Mouse (Mus musculus): ENCODE results near the gene Rpl6.
"Not testable (repeated sequence)": the region's sequence is repeated elsewhere in the genome, so short reads cannot be mapped to it uniquely, and the experiment has no call there.

Gene Rpl6

GRCm38 (mm10) chr5:121221328-121221850, 17.1 kb downstream of the Rpl6 start:
- in situ Hi-C loops (cut with MboI, MseI), result no loop called here

DNA sequence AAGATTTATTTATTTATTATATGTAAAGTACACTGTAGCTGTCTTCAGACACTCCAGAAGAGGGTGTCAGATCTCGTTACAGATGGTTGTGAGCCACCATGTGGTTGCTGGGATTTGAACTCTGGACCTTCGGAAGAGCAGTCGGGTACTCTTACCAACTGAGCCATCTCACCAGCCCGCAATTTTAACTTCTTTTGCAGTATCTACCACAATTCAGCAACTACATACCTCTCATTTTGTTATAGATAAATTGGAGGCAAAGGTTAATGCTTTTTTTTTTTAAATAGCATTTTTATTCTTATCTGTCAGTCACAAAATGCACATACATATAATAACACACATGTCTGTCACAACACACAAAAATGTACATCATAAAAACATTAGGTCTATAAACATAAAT, 19.7 kb downstream of the Rpl6 start:
- in situ Hi-C loops (cut with MboI, MseI), result not testable (repeated sequence)

- in situ Hi-C loops (cut with MboI, MseI), result no loop called here
Observed at GRCm38 (mm10) chr5:121224856-121225255, 20.6 kb downstream of the Rpl6 start.

DNA sequence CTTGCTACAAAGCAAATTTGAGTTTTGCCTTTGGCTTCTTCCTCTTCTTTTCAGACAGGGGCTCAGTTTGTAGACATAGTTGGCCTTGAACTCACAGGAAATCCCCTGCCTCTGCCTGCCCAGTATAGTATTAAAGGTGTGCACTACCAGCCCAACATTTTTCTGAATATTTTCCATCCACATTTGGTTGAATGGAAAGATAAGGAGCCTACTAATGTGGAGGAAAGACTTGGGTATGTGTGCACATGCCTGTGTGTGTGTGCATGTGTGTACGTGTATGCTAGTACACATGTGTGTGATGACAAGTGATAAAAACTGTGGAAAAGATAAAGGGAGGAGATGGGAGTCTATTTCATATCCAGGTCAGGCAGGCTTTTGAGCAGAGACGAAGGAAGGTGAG, 21.6 kb downstream of the Rpl6 start:
- in situ Hi-C loops (cut with MboI, MseI), result no loop called here

DNA sequence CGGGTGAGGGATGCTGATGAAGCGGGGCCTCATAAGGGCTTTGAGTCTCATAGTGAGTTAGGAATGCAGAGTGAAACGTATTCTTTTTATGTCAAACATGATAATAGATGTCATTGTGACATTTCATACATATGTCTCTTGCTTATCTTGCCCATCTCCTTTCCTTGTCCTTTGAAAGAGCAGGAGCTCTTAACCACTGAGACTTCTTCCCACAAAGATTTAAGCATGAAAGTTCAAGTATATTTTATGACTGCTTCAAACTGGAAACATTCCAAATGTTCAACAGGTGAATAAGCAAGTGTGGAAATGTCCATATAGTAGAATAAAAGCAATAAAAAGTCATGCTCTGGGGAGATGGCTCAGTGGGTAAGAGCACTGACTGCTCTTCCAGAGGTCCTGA, 22.1 kb downstream of the Rpl6 start:
- in situ Hi-C loops (cut with MboI, MseI), result no loop called here

DNA sequence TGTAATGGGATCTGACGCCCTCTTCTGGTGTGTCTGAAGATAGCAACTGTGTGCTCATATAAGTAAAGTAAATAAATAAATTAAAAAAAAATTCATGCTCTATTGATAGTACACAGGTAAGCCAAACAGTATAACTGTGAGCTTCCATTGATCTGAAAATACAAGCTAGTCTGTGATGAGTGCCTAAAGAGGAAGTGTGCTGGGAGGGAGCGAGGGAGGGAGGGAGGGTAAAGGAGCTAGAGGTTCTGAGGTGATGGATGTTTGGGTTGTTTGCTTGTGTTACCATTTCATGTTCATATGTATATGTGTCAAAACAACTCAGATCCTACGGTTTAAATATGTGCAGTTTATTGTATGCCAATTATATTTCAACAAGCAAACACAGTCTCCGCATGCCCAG, 22.6 kb downstream of the Rpl6 start:
- in situ Hi-C loops (cut with MboI, MseI), result no loop called here

DNA sequence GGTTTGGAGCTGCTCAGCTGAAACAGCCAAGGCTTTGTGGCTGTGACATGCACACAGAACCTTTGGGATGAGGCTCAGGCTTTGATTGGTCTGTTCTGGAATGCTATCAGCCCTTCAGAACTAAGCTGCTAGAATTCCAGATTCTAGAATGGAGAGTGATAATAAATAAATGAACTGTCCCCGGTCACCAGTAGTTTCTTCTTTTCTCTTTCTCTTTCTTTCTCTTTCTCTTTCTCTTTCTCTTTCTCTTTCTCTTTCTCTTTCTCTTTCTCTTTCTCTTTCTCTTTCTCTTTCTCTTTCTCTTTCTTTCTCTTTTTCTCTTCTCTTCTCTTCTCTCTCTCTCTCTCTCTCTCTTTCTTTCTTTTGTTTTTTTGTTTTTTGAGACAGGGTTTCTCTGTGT, 23.0 kb downstream of the Rpl6 start:
- in situ Hi-C loops (cut with MboI, MseI), result not testable (repeated sequence)

DNA sequence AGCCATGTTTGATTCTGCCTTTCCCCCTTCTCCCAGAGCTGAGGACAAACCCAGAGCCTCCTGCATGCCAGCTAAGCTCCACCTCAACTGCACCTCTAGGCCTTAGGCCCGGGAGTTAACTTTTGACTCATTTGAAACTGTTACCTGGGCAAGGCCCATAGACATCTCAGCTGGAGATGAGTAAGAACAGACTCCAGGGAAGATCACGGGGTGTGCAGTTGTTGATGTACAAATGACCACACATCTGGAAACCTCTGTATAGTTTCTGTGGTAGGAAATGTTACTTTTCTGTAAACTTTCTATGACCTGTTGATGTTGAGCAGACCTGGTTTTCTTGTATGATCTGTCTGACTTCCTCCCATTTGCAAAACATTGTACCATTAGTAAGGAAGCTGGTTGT, 24.9 kb downstream of the Rpl6 start:
- in situ Hi-C loops (cut with MboI, MseI), result no loop called here

- in situ Hi-C loops (cut with MboI, MseI), result no loop called here
Observed at GRCm38 (mm10) chr5:121230811-121231210, 26.5 kb downstream of the Rpl6 start.

GRCm38 (mm10) chr5:121232789-121233188, 28.5 kb downstream of the Rpl6 start:
- in situ Hi-C loops (cut with MboI, MseI), result no loop called here

DNA sequence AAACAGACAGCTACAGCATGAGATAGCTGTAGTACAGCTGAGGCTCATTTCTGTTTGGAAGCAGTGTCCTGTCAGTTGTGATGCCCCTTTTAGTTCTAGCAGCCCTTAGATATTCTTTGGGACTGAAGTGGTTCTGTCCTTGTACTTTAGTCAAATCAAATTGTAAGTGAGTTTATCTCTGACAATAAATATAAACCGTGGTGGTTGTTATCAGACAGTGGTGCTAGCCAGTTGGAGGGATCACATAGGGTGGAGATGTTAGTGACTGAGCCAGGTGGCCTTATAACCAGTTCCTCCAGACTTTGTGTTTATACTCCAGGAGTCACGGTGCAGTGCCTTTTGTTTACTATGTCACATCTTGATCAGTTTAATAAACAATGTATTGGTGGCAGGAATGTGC, 29.4 kb downstream of the Rpl6 start:
- in situ Hi-C loops (cut with MboI, MseI), result no loop called here

DNA sequence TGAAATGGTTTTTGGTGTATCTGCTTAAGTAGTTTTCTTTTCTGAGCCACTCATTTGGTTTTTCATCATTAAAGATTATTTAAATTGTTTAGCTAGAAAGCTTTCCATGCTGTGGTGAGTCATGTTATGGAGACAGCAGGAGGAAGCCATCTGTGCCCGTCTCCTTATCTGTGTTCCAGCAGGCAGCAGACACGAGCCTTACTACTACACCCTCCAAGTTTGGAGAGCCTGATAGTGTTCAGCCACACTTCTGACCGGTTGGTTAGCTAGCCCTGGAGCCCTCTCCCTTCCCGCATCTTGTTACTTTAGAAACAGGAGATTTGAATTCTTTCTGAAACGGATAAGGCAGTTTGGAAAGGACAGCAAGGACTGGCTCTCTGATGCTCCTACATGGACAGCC, 31.9 kb downstream of the Rpl6 start:
- in situ Hi-C loops (cut with MboI, MseI), result no loop called here

DNA sequence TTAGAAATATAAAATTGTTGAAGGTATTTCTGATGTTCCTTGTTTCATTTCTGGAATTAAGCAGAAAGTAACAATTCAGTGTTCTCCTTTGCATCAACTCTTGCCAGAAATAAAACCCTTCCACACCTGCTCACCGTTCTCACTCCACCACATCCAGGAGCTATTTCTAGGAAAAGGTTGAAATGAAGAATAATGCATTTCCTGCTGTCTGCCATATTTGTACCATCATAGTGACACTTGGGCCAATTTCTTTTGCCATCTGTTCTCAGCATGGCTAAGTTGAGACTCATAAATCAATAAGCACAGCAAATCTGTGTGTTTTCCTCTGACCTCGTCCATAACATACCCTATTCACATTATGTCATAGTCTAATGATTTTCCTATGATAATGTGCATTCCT, 33.9 kb downstream of the Rpl6 start:
- in situ Hi-C loops (cut with MboI, MseI), result no loop called here

- in situ Hi-C loops (cut with MboI, MseI), result no loop called here
Observed at GRCm38 (mm10) chr5:121239846-121240245, 35.6 kb downstream of the Rpl6 start.

DNA sequence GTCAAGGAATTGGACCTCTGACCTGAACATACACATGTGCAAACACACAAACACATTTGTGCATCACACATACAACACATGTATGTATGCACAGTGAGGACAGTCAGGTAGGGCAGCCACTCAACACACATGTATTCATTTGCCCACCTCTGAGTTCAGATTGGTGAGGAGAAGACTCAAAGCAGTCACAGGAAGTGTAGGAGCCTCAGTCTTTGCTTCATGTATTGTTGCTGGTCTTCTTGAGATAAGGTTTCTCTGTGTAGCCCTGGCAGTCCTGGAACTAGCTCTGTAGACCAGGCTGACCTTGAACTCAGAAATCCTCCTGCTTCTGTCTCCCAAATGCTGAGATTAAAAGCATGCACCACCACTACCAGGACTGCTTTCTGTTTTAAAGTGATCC, 36.9 kb downstream of the Rpl6 start:
- in situ Hi-C loops (cut with MboI, MseI), result no loop called here

GRCm38 (mm10) chr5:121242261-121242660, 38.0 kb downstream of the Rpl6 start:
- in situ Hi-C loops (cut with MboI, MseI), result no loop called here

- in situ Hi-C loops (cut with MboI, MseI), result no loop called here
Observed at GRCm38 (mm10) chr5:121242701-121243100, 38.4 kb downstream of the Rpl6 start.

DNA sequence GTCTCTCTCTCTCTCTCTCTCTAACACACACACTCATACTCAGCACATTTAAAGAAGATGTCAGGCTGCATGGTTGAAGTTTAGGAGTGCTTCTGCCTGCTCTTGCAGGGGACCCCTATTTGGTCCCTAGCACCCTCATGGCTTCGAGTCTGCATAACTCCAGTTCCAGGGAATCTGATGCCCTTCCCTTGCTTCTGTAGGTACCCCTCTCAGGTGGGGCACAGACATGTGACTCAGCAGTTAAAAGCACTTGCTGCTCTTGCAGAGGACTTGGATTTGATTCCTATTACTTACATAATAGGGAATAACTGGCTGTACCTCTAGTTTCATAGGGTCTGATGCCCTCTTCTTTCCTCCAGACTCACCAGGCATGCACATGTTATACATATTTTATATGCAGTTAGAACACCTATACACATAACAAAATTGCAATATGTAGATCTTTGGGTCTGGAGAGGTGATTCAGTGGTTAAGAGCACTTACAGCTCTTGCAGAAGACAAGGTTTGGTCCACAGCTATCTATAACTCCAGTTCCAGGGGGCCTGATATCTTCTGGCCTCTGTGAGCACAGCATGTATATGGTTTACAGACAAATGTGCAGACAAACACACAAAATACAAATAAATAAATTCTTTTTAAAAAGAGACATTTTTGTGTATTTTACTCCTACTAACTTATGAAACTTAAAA, 39.5 kb downstream of the Rpl6 start:
- in situ Hi-C loops (cut with MboI, MseI), result no loop called here

GRCm38 (mm10) chr5:121244365-121244731, 40.1 kb downstream of the Rpl6 start:
- in situ Hi-C loops (cut with MboI, MseI), result no loop called here

DNA sequence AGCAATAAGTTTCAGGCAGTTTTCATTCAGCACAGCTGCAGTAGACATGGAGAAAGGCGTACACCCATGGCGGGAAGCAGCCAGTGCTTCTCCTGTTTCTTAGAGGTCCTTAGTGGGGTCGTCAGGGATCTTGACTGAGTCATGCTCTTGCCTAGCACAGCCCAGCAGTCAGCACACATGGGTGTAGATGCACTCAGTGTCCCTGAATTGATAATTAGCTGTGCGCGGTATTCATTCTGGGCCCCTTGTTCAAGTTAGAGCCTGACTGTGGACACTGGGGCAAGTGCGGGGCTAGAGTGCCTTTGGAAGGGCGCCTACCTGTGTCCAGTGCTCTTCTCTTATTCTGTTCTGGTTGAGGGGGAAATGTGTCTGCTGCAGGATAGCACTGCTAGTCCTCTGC, 40.9 kb downstream of the Rpl6 start:
- in situ Hi-C loops (cut with MboI, MseI), result no loop called here

DNA sequence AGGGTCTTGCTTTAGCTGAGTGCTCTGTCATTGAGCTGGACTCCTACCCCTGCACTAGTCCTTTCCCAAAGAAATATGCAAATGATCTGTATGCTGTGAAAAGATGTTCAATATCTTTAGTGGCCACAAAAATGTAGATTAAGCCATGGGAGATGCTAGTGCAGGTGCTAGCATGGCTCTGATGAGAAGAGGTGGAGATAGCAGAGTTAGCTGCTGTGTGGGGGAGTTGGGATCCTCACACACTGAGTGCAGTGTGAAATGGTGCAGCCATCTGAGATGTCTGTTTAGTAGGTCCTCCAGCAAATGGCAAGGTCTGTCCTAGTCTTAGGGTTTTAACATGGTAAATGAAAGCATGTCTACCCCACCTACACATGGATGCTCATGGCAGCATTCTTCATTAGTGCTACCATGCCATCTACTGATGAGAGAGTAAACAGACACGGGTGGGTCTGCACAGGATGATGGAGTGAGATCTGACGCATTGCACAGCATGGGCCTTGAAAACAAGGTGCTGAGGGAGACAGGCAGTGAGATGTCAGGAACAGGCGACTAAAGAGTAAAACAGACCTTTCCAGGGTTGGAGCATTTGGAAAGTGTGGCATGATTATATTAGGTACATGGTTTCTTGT, 44.6 kb downstream of the Rpl6 start:
- in situ Hi-C loops (cut with MboI, MseI), result no loop called here

- in situ Hi-C loops (cut with MboI, MseI), result no loop called here
Observed at GRCm38 (mm10) chr5:121249693-121250092, 45.4 kb downstream of the Rpl6 start.

GRCm38 (mm10) chr5:121251813-121252212, 47.5 kb downstream of the Rpl6 start:
- in situ Hi-C loops (cut with MboI, MseI), result no loop called here

All from T-helper 17 cell (primary cell).